Mouse (Mus musculus): ENCODE measurements around the gene Slc16a14. TPM values are rescaled to one million over a fixed set of nuclear protein-coding genes. Genes with fewer than 3 reads are reported as not detected.

Slc16a14 gene
- not detected in 2 replicates for polyA plus RNA-seq (2012)

GRCm38 (mm10) chr1:84934503-84935333 is at the start of gene Slc16a14:
TSS of gene Slc16a14 (minus strand) at chr1:84935134.
- TF ChIP-seq GATA1 (IDR thresholded peaks at IDR 0.05; ENCODE audit: low read length): no peak

GRCm38 (mm10) chr1:84952456-84953181 is 17.7 kb upstream of the Slc16a14 start:
- no peak for TF ChIP-seq GATA1 (IDR thresholded peaks at IDR 0.05; ENCODE audit: low read length)

GRCm38 (mm10) chr1:84951566-84951965 is 16.6 kb upstream of the Slc16a14 start:
- no peak for TF ChIP-seq GATA1 (IDR thresholded peaks at IDR 0.05; ENCODE audit: low read length)

GRCm38 (mm10) chr1:84947390-84947789 is 12.5 kb upstream of the Slc16a14 start:
- no peak for TF ChIP-seq GATA1 (IDR thresholded peaks at IDR 0.05; ENCODE audit: low read length)

GRCm38 (mm10) chr1:84945950-84946349 is 11.0 kb upstream of the Slc16a14 start:
- no peak for TF ChIP-seq GATA1 (IDR thresholded peaks at IDR 0.05; ENCODE audit: low read length)

- no peak for TF ChIP-seq GATA1 (IDR thresholded peaks at IDR 0.05; ENCODE audit: low read length)
Measured at GRCm38 (mm10) chr1:84943549-84943948, 8.6 kb upstream of the Slc16a14 start.

- TF ChIP-seq GATA1 (IDR thresholded peaks at IDR 0.05; ENCODE audit: low read length): no peak
Measured at GRCm38 (mm10) chr1:84942666-84943065, 7.7 kb upstream of the Slc16a14 start.

- no peak for TF ChIP-seq GATA1 (IDR thresholded peaks at IDR 0.05; ENCODE audit: low read length)
Measured at GRCm38 (mm10) chr1:84940322-84940721, 5.4 kb upstream of the Slc16a14 start.

- TF ChIP-seq GATA1 (IDR thresholded peaks at IDR 0.05; ENCODE audit: low read length): no peak
Measured at GRCm38 (mm10) chr1:84939466-84939865, 4.5 kb upstream of the Slc16a14 start.

GRCm38 (mm10) chr1:84936716-84937510 is 2.0 kb upstream of the Slc16a14 start:
- no peak for TF ChIP-seq GATA1 (IDR thresholded peaks at IDR 0.05; ENCODE audit: low read length)

- TF ChIP-seq GATA1 (IDR thresholded peaks at IDR 0.05; ENCODE audit: low read length): no peak
Measured at GRCm38 (mm10) chr1:84935668-84936067, 734 bp upstream of the Slc16a14 start.

GRCm38 (mm10) chr1:84934151-84934502 is 807 bp downstream of the Slc16a14 start:
- TF ChIP-seq GATA1 (IDR thresholded peaks at IDR 0.05; ENCODE audit: low read length): no peak

- TF ChIP-seq GATA1 (IDR thresholded peaks at IDR 0.05; ENCODE audit: low read length): no peak
Measured at GRCm38 (mm10) chr1:84933472-84934150, 1.3 kb downstream of the Slc16a14 start.

- TF ChIP-seq GATA1 (IDR thresholded peaks at IDR 0.05; ENCODE audit: low read length): no peak
Measured at GRCm38 (mm10) chr1:84925599-84925998, 9.3 kb downstream of the Slc16a14 start.

GRCm38 (mm10) chr1:84924134-84924533 is 10.8 kb downstream of the Slc16a14 start:
- no peak for TF ChIP-seq GATA1 (IDR thresholded peaks at IDR 0.05; ENCODE audit: low read length)
